Mouse (Mus musculus): ENCODE measurements at regions not wholly inside any gene's neighbourhood (a gene's known extent, or its start where the extent isn't known, plus 50 kb on each side); places are given as distances from the start of the nearest gene placed in this dataset.

DNA sequence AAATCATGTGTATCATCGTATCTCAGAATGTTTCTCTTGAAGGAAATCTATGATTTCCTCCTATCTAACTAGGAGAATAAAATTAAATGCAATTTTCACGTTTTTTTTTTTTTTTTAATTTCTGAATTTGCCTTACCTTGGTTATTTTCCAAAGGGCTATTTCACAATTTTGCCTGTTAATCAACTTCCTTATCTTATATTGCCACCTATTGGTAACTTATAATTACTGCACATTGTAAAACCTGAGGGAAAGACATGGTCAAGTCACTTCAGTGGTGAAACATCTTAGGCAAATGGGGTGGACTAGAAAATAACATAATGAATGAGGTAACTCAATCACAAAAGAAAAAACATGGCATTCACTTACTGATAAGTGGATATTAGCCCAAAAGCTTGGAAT lies 232.0 kb downstream of the Nap1l3 start:
- DNase-seq (ENCODE audit: low spot score) (peak; percentile 7), ATAC-seq (replicated peaks; ENCODE audit: low FRiP score, low read depth) (no peak)
- TF ChIP-seq CTCF (IDR thresholded peaks at IDR 0.05; ENCODE audit: low read depth): peak; percentile 61
- H3K36me3 ChIP-seq (ENCODE audit: insufficient read depth, low read length): no peaks in the 10 kb centered on the region
- H3K4me1 ChIP-seq (replicated peaks; ENCODE audit: insufficient read depth, low read length): no peaks in the 10 kb centered on the region
- H3K9me3 ChIP-seq (replicated peaks; ENCODE audit: low read length): no peaks in the 10 kb centered on the region
- H3K4me2 ChIP-seq (ENCODE audit: low read length): no peak overlapping the region
- H3K4me3 ChIP-seq (replicated peaks; ENCODE audit: low read depth, low read length): no peak overlapping the region
- no peaks in the 10 kb centered on the region for H3K27me3 ChIP-seq (ENCODE audit: insufficient read depth, low read length)
- no peak overlapping the region for H3K9ac ChIP-seq (ENCODE audit: low read depth, low read length)
- WGBS: 43% methylated on average over 2 of the region's 2 CpGs
- no peak overlapping the region for H3K27ac ChIP-seq

Measured in kidney, postnatal 0 days (tissue).